Mouse (Mus musculus) mesoderm, embryonic 11.5 days (tissue): Measurements from ENCODE around the gene Bcor.

Experiments
- DNase-seq: peaks from one replicate; pipeline ENCODE4 v3.0.0-alpha.2; 2012; ENCODE audit warnings: low read depth, low spot score

The Bcor gene

GRCm38 (mm10) chrX:12086674-12087510, 73.3 kb downstream of the Bcor start:
- DNase-seq = no peak

GRCm38 (mm10) chrX:12085949-12086348, 74.2 kb downstream of the Bcor start:
- no peak for DNase-seq

- no peak for DNase-seq
These were observed 74.9 kb downstream of the Bcor start for GRCm38 (mm10) chrX:12085290-12085689.

GRCm38 (mm10) chrX:12084698-12085097, 75.5 kb downstream of the Bcor start:
- DNase-seq = no peak

GRCm38 (mm10) chrX:12083631-12084030, 76.5 kb downstream of the Bcor start:
- DNase-seq = no peak

- DNase-seq = no peak
These were observed 77.4 kb downstream of the Bcor start for GRCm38 (mm10) chrX:12082736-12083135.

- no peak for DNase-seq
These were observed 78.0 kb downstream of the Bcor start for GRCm38 (mm10) chrX:12082184-12082583.

GRCm38 (mm10) chrX:12081741-12082155, 78.4 kb downstream of the Bcor start:
- DNase-seq = no peak

- DNase-seq = peak; percentile 71
These were observed 79.0 kb downstream of the Bcor start for GRCm38 (mm10) chrX:12080904-12081740.

GRCm38 (mm10) chrX:12080095-12080903, 79.9 kb downstream of the Bcor start:
- DNase-seq = peak; percentile 77

- DNase-seq = no peak
These were observed 80.7 kb downstream of the Bcor start for GRCm38 (mm10) chrX:12079309-12080094.

- DNase-seq = no peak
These were observed 81.2 kb downstream of the Bcor start for GRCm38 (mm10) chrX:12079059-12079308.

- no peak for DNase-seq
These were observed 81.7 kb downstream of the Bcor start for GRCm38 (mm10) chrX:12078195-12079058.

- no peak for DNase-seq
These were observed 82.6 kb downstream of the Bcor start for GRCm38 (mm10) chrX:12077601-12077980.

- no peak for DNase-seq
These were observed 83.2 kb downstream of the Bcor start for GRCm38 (mm10) chrX:12076763-12077600.

GRCm38 (mm10) chrX:12072721-12073120, 87.4 kb downstream of the Bcor start:
- DNase-seq = no peak

- DNase-seq = peak; percentile 70
These were observed 91.0 kb downstream of the Bcor start for GRCm38 (mm10) chrX:12068978-12069724.

GRCm38 (mm10) chrX:12067851-12068510, 92.2 kb downstream of the Bcor start:
- DNase-seq = no peak
